Mouse (Mus musculus): Measurements from ENCODE around the gene Olfr643. TPM values are rescaled to one million over a fixed set of nuclear protein-coding genes. Genes with fewer than 3 reads are reported as not detected.

Gene Olfr643
- polyA plus RNA-seq, 1 experiment from 2014 or later, result not detected

GRCm38 (mm10) chr7:104035145-104035544 lies 102.1 kb downstream of the Olfr643 start, which contains the start of gene Olfr641:
Gene Olfr641 (plus strand): TSS chr7:104035445.
- H3K4me1 ChIP-seq (ENCODE audit: control insufficient read depth, insufficient read depth, low read length), result no peaks in the 10 kb centered on the region
- H3K36me3 ChIP-seq (ENCODE audit: control insufficient read depth, insufficient read depth, low read length), result no peaks in the 10 kb centered on the region
- no peak within 1 kb of the TSS for H3K4me3 ChIP-seq (ENCODE audit: low read length)
- H3K9ac ChIP-seq (ENCODE audit: low read depth, low read length), result no peak within 1 kb of the TSS
- no peak for ATAC-seq
- 76% methylated on average over 1 of the region's 1 CpGs for WGBS
- no peak within 1 kb of the TSS for H3K27ac ChIP-seq (ENCODE audit: low read length)
- H3K4me2 ChIP-seq (ENCODE audit: low read depth, low read length), result no peak within 1 kb of the TSS
- H3K9me3 ChIP-seq (ENCODE audit: control insufficient read depth, low read length), result no peaks in the 10 kb centered on the region
- H3K27me3 ChIP-seq (replicated peaks; ENCODE audit: control insufficient read depth, insufficient read depth, low read length), result no peaks in the 10 kb centered on the region

GRCm38 (mm10) chr7:104026978-104027377 lies 110.2 kb downstream of the Olfr643 start:
- WGBS, result 83% methylated on average over 3 of the region's 3 CpGs

GRCm38 (mm10) chr7:104025473-104025872 lies 111.7 kb downstream of the Olfr643 start, which contains the start of gene Olfr640:
Gene Olfr640 (minus strand): TSS chr7:104025573.
- ATAC-seq, result no peak
- H3K27ac ChIP-seq (ENCODE audit: low read length), result no peak within 1 kb of the TSS
- no peaks in the 10 kb centered on the region for H3K36me3 ChIP-seq (ENCODE audit: control insufficient read depth, insufficient read depth, low read length)
- no peaks in the 10 kb centered on the region for H3K27me3 ChIP-seq (replicated peaks; ENCODE audit: control insufficient read depth, insufficient read depth, low read length)
- H3K9ac ChIP-seq (ENCODE audit: low read depth, low read length), result no peak within 1 kb of the TSS
- H3K4me3 ChIP-seq (ENCODE audit: low read length), result no peak within 1 kb of the TSS
- WGBS, result 71% methylated on average over 6 of the region's 6 CpGs
- no peaks in the 10 kb centered on the region for H3K4me1 ChIP-seq (ENCODE audit: control insufficient read depth, insufficient read depth, low read length)
- H3K4me2 ChIP-seq (ENCODE audit: low read depth, low read length), result no peak within 1 kb of the TSS
- H3K9me3 ChIP-seq (ENCODE audit: control insufficient read depth, low read length), result no peaks in the 10 kb centered on the region

More at GRCm38 (mm10) chr7:104026978-104027377, 110.2 kb downstream of the Olfr643 start:
- H3K27ac ChIP-seq (ENCODE audit: low read length), result no peak overlapping the region
- ATAC-seq, result no peak
- H3K9ac ChIP-seq (ENCODE audit: low read depth, low read length), result no peak overlapping the region
- no peaks in the 10 kb centered on the region for H3K36me3 ChIP-seq (ENCODE audit: control insufficient read depth, insufficient read depth, low read length)
- no peaks in the 10 kb centered on the region for H3K4me1 ChIP-seq (ENCODE audit: control insufficient read depth, insufficient read depth, low read length)
- H3K4me2 ChIP-seq (ENCODE audit: low read depth, low read length), result no peak overlapping the region
- no peaks in the 10 kb centered on the region for H3K9me3 ChIP-seq (ENCODE audit: control insufficient read depth, low read length)
- no peak overlapping the region for H3K4me3 ChIP-seq (ENCODE audit: low read length)
- no peaks in the 10 kb centered on the region for H3K27me3 ChIP-seq (replicated peaks; ENCODE audit: control insufficient read depth, insufficient read depth, low read length)

- Histone ChIP-seq H3K4me3 (ENCODE audit: low read length) (no peak overlapping the region), H3K9ac (ENCODE audit: low read depth, low read length) (no peak overlapping the region), H3K4me2 (ENCODE audit: low read depth, low read length) (no peak overlapping the region), H3K9me3 (ENCODE audit: control insufficient read depth, low read length) (no peaks in the 10 kb centered on the region), H3K4me1 (ENCODE audit: control insufficient read depth, insufficient read depth, low read length) (no peaks in the 10 kb centered on the region), H3K36me3 (ENCODE audit: control insufficient read depth, insufficient read depth, low read length) (no peaks in the 10 kb centered on the region), H3K27ac (ENCODE audit: low read length) (no peak overlapping the region), H3K27me3 (replicated peaks; ENCODE audit: control insufficient read depth, insufficient read depth, low read length) (no peaks in the 10 kb centered on the region)
- 93% methylated on average over 6 of the region's 6 CpGs for WGBS
- ATAC-seq, result no peak
Observed at GRCm38 (mm10) chr7:104021651-104022050, 115.6 kb downstream of the Olfr643 start.

GRCm38 (mm10) chr7:104018953-104019352 lies 118.3 kb downstream of the Olfr643 start:
- H3K4me1 ChIP-seq (ENCODE audit: control insufficient read depth, insufficient read depth, low read length), result no peaks in the 10 kb centered on the region
- no peaks in the 10 kb centered on the region for H3K9me3 ChIP-seq (ENCODE audit: control insufficient read depth, low read length)
- no peak for ATAC-seq
- H3K9ac ChIP-seq (ENCODE audit: low read depth, low read length), result no peak overlapping the region
- no peaks in the 10 kb centered on the region for H3K27me3 ChIP-seq (replicated peaks; ENCODE audit: control insufficient read depth, insufficient read depth, low read length)
- H3K4me2 ChIP-seq (ENCODE audit: low read depth, low read length), result no peak overlapping the region
- 93% methylated on average over 1 of the region's 1 CpGs for WGBS
- no peak overlapping the region for H3K27ac ChIP-seq (ENCODE audit: low read length)
- no peaks in the 10 kb centered on the region for H3K36me3 ChIP-seq (ENCODE audit: control insufficient read depth, insufficient read depth, low read length)
- no peak overlapping the region for H3K4me3 ChIP-seq (ENCODE audit: low read length)

GRCm38 (mm10) chr7:104017203-104017602 lies 120.0 kb downstream of the Olfr643 start, which contains the start of gene Olfr639:
Gene Olfr639 (minus strand): TSS chr7:104017303.
- no peak for ATAC-seq
- Histone ChIP-seq H3K36me3 (ENCODE audit: control insufficient read depth, insufficient read depth, low read length) (no peaks in the 10 kb centered on the region), H3K4me1 (ENCODE audit: control insufficient read depth, insufficient read depth, low read length) (no peaks in the 10 kb centered on the region), H3K4me2 (ENCODE audit: low read depth, low read length) (no peak within 1 kb of the TSS), H3K27ac (ENCODE audit: low read length) (no peak within 1 kb of the TSS), H3K9me3 (ENCODE audit: control insufficient read depth, low read length) (no peaks in the 10 kb centered on the region), H3K27me3 (replicated peaks; ENCODE audit: control insufficient read depth, insufficient read depth, low read length) (no peaks in the 10 kb centered on the region), H3K4me3 (ENCODE audit: low read length) (no peak within 1 kb of the TSS), H3K9ac (ENCODE audit: low read depth, low read length) (no peak within 1 kb of the TSS)

GRCm38 (mm10) chr7:103999124-103999523 lies 138.1 kb downstream of the Olfr643 start:
- Histone ChIP-seq H3K36me3 (ENCODE audit: control insufficient read depth, insufficient read depth, low read length) (no peaks in the 10 kb centered on the region), H3K9me3 (ENCODE audit: control insufficient read depth, low read length) (no peaks in the 10 kb centered on the region)
- no peak for ATAC-seq

GRCm38 (mm10) chr7:103998446-103998845 lies 138.8 kb downstream of the Olfr643 start, which contains the start of gene Olfr638:
Gene Olfr638 (plus strand): TSS chr7:103998746.
- Histone ChIP-seq H3K9ac (ENCODE audit: low read depth, low read length) (no peak within 1 kb of the TSS), H3K4me1 (ENCODE audit: control insufficient read depth, insufficient read depth, low read length) (no peaks in the 10 kb centered on the region), H3K27ac (ENCODE audit: low read length) (no peak within 1 kb of the TSS), H3K4me2 (ENCODE audit: low read depth, low read length) (no peak within 1 kb of the TSS), H3K9me3 (ENCODE audit: control insufficient read depth, low read length) (no peaks in the 10 kb centered on the region), H3K4me3 (ENCODE audit: low read length) (no peak within 1 kb of the TSS), H3K36me3 (ENCODE audit: control insufficient read depth, insufficient read depth, low read length) (no peaks in the 10 kb centered on the region), H3K27me3 (replicated peaks; ENCODE audit: control insufficient read depth, insufficient read depth, low read length) (no peaks in the 10 kb centered on the region)
- ATAC-seq, result no peak

More at GRCm38 (mm10) chr7:103999124-103999523, 138.1 kb downstream of the Olfr643 start:
- Histone ChIP-seq H3K4me2 (ENCODE audit: low read depth, low read length) (no peak overlapping the region), H3K27ac (ENCODE audit: low read length) (no peak overlapping the region), H3K9ac (ENCODE audit: low read depth, low read length) (no peak overlapping the region), H3K27me3 (replicated peaks; ENCODE audit: control insufficient read depth, insufficient read depth, low read length) (no peaks in the 10 kb centered on the region), H3K4me3 (ENCODE audit: low read length) (no peak overlapping the region), H3K4me1 (ENCODE audit: control insufficient read depth, insufficient read depth, low read length) (no peaks in the 10 kb centered on the region)

- Histone ChIP-seq H3K4me1 (ENCODE audit: control insufficient read depth, insufficient read depth, low read length) (no peaks in the 10 kb centered on the region), H3K36me3 (ENCODE audit: control insufficient read depth, insufficient read depth, low read length) (no peaks in the 10 kb centered on the region), H3K9me3 (ENCODE audit: control insufficient read depth, low read length) (no peaks in the 10 kb centered on the region), H3K27me3 (replicated peaks; ENCODE audit: control insufficient read depth, insufficient read depth, low read length) (no peaks in the 10 kb centered on the region), H3K4me2 (ENCODE audit: low read depth, low read length) (no peak overlapping the region), H3K27ac (ENCODE audit: low read length) (no peak overlapping the region), H3K9ac (ENCODE audit: low read depth, low read length) (no peak overlapping the region), H3K4me3 (ENCODE audit: low read length) (no peak overlapping the region)
- WGBS, result 52% methylated on average over 1 of the region's 1 CpGs
- no peak for ATAC-seq
Observed at GRCm38 (mm10) chr7:103971782-103972181, 165.4 kb downstream of the Olfr643 start.

GRCm38 (mm10) chr7:103970852-103971251 lies 166.4 kb downstream of the Olfr643 start, which contains the start of gene Olfr635:
Gene Olfr635 (plus strand): TSS chr7:103971152.
- WGBS, result 69% methylated on average over 1 of the region's 1 CpGs
- Histone ChIP-seq H3K27ac (ENCODE audit: low read length) (no peak within 1 kb of the TSS), H3K4me3 (ENCODE audit: low read length) (no peak within 1 kb of the TSS), H3K4me2 (ENCODE audit: low read depth, low read length) (no peak within 1 kb of the TSS), H3K9ac (ENCODE audit: low read depth, low read length) (no peak within 1 kb of the TSS), H3K27me3 (replicated peaks; ENCODE audit: control insufficient read depth, insufficient read depth, low read length) (no peaks in the 10 kb centered on the region), H3K4me1 (ENCODE audit: control insufficient read depth, insufficient read depth, low read length) (no peaks in the 10 kb centered on the region), H3K36me3 (ENCODE audit: control insufficient read depth, insufficient read depth, low read length) (no peaks in the 10 kb centered on the region), H3K9me3 (ENCODE audit: control insufficient read depth, low read length) (no peaks in the 10 kb centered on the region)
- ATAC-seq, result no peak

All from intestine, embryonic 16.5 days (tissue).